Mouse (Mus musculus) midbrain, postnatal 0 days (tissue): ENCODE results near the gene Hist2h2aa1. TPM values are rescaled to one million over a fixed set of nuclear protein-coding genes. Genes with fewer than 3 reads are reported as not detected.
"Not testable (repeated sequence)": the region's sequence is repeated elsewhere in the genome, so short reads cannot be mapped to it uniquely, and the experiment has no call there.

Source experiments
- ATAC-seq: fragments of 200-750 bp; cut with Nextera tagmentation; 2 replicates; pipeline ENCODE4 v1.8.0; 2017; ENCODE audit warnings: moderate number of reproducible peaks, mild to moderate bottlenecking, moderate TSS enrichment, moderate library complexity; ENCODE audit not compliant: low FRiP score
- DNase-seq: peaks from one replicate; pipeline ENCODE4 v3.0.0-alpha.2; 2015; ENCODE audit warnings: low spot score
- H3K27ac ChIP-seq: fragments of 300-500 bp; sonication (generic); 2 replicates; pipeline ENCODE4 v1.5.1; 2014; ENCODE audit warnings: low read depth, mild to moderate bottlenecking, low read length, mixed read lengths
- H3K27me3 ChIP-seq: fragments of 300-500 bp; sonication (generic); 2 replicates; pipeline ENCODE4 v1.6.1; 2014; ENCODE audit warnings: low read length, control low read depth, mixed read lengths; ENCODE audit not compliant: insufficient read depth
- H3K36me3 ChIP-seq: fragments of 300-500 bp; sonication (generic); 2 replicates; pipeline ENCODE4 v1.6.1; 2014; ENCODE audit warnings: low read length, control low read depth, mixed read lengths; ENCODE audit not compliant: insufficient read depth
- H3K4me1 ChIP-seq: fragments of 300-500 bp; sonication (generic); 2 replicates; pipeline ENCODE4 v1.6.1; 2014; ENCODE audit warnings: mild to moderate bottlenecking, control low read depth, antibody characterized with exemption, low read length, mixed read lengths; ENCODE audit not compliant: insufficient read depth
- H3K4me2 ChIP-seq: fragments of 300-500 bp; sonication (generic); 2 replicates; pipeline ENCODE4 v1.6.1; 2014; ENCODE audit warnings: low read depth, mild to moderate bottlenecking, low read length, mixed read lengths; ENCODE audit not compliant: poor library complexity, severe bottlenecking
- H3K4me3 ChIP-seq: fragments of 300-500 bp; sonication (generic); 2 replicates; pipeline ENCODE4 v1.5.1; 2014; ENCODE audit warnings: low read depth, mild to moderate bottlenecking, low read length, moderate library complexity
- H3K9ac ChIP-seq: fragments of 300-500 bp; sonication (generic); replicated peaks from 2 replicates; pipeline ENCODE4 v1.6.1; 2014; ENCODE audit warnings: mild to moderate bottlenecking, low read length, moderate library complexity, mixed read lengths; ENCODE audit not compliant: poor library complexity, severe bottlenecking
- H3K9me3 ChIP-seq: fragments of 300-500 bp; sonication (generic); 2 replicates; pipeline ENCODE4 v1.6.1; 2016; ENCODE audit warnings: low read length, control low read depth
- CTCF ChIP-seq: IDR thresholded peaks from 2 replicates; pipeline ENCODE4 v1.5.1; 2016; ENCODE audit warnings: antibody characterized with exemption, mild to moderate bottlenecking
- WGBS: fragments of 180-500 bp; shearing (Covaris S2); extraction: QIAGEN DNeasy Blood & Tissue Kit; methylation state at CpG from one replicate; pipeline ENCODE4 v1.1.7; 2014; 5-methylcytosine and 5-hydroxymethylcytosine counted together
- polyA plus RNA-seq: library from polyadenylated mRNA; unstranded; fragments of >200 nt; fragmentation: Nextera tagmentation; extraction: Ambion mirVana; gene quantifications from 2 replicates; pipeline ENCODE4 v1.2.1, GENCODE M21; 2015
- total RNA-seq: library from RNA; depleted of rRNA; stranded (reverse); fragments of >200 nt; gene quantifications from 2 replicates; pipeline ENCODE4 v1.2.3, GENCODE M21; 2014

Hist2h2aa1 gene
- total and polyA plus RNA-seq, 2 experiments from 2014 or later: 18.8 to 1,113 TPM

DNA sequence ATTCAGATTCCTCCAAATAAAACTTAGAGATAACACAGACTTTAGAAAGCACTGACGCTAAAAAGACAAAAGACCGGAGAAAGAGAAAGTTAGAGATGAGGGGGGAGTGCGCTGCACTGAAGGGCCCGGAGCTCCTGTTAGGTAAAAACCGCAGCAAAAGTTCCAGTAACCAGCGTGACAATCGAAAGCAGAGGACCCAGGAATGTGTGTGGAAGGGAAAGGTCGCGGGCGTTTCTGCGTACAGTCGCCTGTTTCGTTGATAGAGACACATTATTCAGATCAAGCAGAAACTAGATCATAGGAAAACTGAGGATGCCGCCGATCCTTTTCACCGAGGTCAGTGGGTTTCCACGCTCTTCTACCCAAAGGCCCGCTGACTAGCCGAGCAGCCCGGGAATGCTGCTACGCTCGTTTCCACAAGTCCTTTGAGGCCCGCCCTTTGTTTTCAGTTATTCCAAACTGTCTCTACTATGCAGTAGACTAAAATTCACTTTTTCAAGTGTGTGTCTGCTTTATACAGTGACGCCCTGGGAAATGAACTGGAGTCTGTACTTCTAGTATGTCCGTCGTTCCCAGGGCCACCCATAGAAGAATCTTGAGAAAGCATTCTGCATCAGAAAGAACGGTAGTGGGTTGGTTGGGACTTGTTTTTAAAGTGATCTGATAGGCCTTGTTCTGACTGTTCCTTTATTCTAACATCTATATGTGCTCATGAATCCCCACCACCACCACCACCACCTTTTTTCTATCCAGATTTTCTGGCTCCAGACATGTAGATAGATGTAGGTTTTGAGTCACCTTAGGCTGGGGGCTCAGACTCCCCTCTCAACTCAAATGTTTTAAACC is 18.5 kb downstream of the Hist2h2aa1 start:
- DNase-seq (peak; percentile 53), ATAC-seq (no peak)
- Histone ChIP-seq H3K9ac (peak overlapping the region; percentile 51), H3K27ac (peak overlapping the region; percentile 97), H3K4me1 (peaks cover 5% of the 10 kb centered on the region), H3K4me2 (peak overlapping the region; percentile 77), H3K9me3 (no peaks in the 10 kb centered on the region), H3K36me3 (no peaks in the 10 kb centered on the region), H3K27me3 (no peaks in the 10 kb centered on the region), H3K4me3 (peak overlapping the region; percentile 58)
- WGBS: 4% methylated on average over 27 of the region's 27 CpGs
- TF ChIP-seq CTCF: no peak

GRCm38 (mm10) chr3:96264404-96264949 is 19.2 kb downstream of the Hist2h2aa1 start:
- ATAC-seq (no peak), DNase-seq (no peak)
- Histone ChIP-seq H3K4me1 (peaks cover 5% of the 10 kb centered on the region), H3K4me2 (peak overlapping the region; percentile 77), H3K27me3 (no peaks in the 10 kb centered on the region), H3K36me3 (no peaks in the 10 kb centered on the region), H3K4me3 (no peak overlapping the region), H3K9me3 (no peaks in the 10 kb centered on the region), H3K27ac (peak overlapping the region; percentile 97; the same call in 1 of the 2 replicates), H3K9ac (0 out of 2 replicates have a peak overlapping the region, but pooled peaks have one; percentile 51)
- WGBS: 66% methylated on average over 7 of the region's 7 CpGs
- TF ChIP-seq CTCF: no peak

- H3K9ac ChIP-seq: no peak overlapping the region
- no peaks in the 10 kb centered on the region for H3K9me3 ChIP-seq
- peaks cover 5% of the 10 kb centered on the region for H3K4me1 ChIP-seq
- DNase-seq (no peak), ATAC-seq (no peak)
- no peak overlapping the region for H3K27ac ChIP-seq
- no peak for TF ChIP-seq CTCF
- H3K4me3 ChIP-seq: no peak overlapping the region
- H3K36me3 ChIP-seq: no peaks in the 10 kb centered on the region
- no peak overlapping the region for H3K4me2 ChIP-seq
- WGBS: 90% methylated on average over 8 of the region's 8 CpGs
- H3K27me3 ChIP-seq: no peaks in the 10 kb centered on the region
Observed at GRCm38 (mm10) chr3:96266132-96266710, 20.9 kb downstream of the Hist2h2aa1 start.

DNA sequence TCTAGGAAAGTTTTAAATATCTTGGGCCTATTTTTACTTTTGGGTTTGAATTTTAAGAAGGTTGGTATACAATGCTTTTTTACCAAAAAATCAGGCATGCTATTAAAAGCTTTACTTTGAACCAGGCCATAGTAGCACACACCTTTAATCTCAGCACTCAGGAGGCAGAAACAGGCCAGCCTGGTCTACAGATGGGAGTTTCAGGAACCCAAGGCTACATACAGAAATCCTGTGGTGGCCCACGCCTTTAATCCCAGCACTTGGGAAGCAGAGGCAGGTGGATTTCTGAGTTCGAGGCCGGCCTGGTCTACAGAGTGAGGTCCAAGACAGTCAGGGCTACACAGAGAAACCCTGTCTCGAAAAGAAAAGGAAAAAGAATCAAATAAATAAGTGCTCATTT is 22.2 kb downstream of the Hist2h2aa1 start:
- 78% methylated on average over 4 of the region's 4 CpGs for WGBS
- DNase-seq (no peak), ATAC-seq (no peak)
- Histone ChIP-seq H3K27ac (no peak overlapping the region; the same call in 1 of the 2 replicates), H3K27me3 (no peaks in the 10 kb centered on the region), H3K9ac (no peak overlapping the region), H3K9me3 (no peaks in the 10 kb centered on the region), H3K36me3 (no peaks in the 10 kb centered on the region), H3K4me3 (no peak overlapping the region), H3K4me1 (peaks cover 5% of the 10 kb centered on the region), H3K4me2 (peak overlapping the region; percentile 48)
- TF ChIP-seq CTCF: no peak

- peaks cover 5% of the 10 kb centered on the region; the same call in 1 of the 2 replicates for H3K4me1 ChIP-seq
- no peaks in the 10 kb centered on the region for H3K9me3 ChIP-seq
- peak within 1 kb of the TSS; percentile 80 for H3K4me2 ChIP-seq
- DNase-seq: peak; percentile 93
- peak within 1 kb of the TSS; percentile 92 for H3K27ac ChIP-seq
- no peaks in the 10 kb centered on the region for H3K36me3 ChIP-seq
- peak within 1 kb of the TSS; percentile 57; the same call in 1 of the 2 replicates for H3K9ac ChIP-seq
- ATAC-seq: peak; percentile 82
- TF ChIP-seq CTCF: no peak
- no peaks in the 10 kb centered on the region for H3K27me3 ChIP-seq
- H3K4me3 ChIP-seq: peak within 1 kb of the TSS; percentile 48
- WGBS: 20% methylated on average over 30 of the region's 30 CpGs
Observed at GRCm38 (mm10) chr3:96268051-96268775, 22.9 kb downstream of the Hist2h2aa1 start, which contains the start of gene Hist2h3b. Gene Hist2h3b, plus strand, starts transcription at chr3:96268654.

DNA sequence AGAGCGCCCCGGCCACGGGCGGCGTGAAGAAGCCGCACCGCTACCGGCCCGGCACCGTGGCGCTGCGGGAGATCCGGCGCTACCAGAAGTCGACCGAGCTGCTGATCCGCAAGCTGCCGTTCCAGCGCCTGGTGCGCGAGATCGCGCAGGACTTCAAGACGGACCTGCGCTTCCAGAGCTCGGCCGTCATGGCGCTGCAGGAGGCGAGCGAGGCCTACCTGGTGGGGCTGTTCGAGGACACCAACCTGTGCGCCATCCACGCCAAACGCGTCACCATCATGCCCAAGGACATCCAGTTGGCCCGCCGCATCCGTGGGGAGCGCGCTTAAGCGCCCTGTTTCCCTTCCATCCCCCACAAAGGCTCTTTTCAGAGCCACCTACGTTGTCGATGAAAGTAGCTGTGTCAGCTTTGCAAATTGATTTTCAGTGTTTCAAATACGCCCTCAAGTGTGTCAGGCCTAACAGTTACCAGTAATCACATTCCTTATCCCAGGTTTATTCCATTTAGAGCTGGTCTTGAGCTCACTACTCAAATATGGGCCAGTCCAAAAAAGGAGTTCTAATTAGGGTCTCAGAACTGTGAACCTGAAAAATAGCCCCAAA is 23.6 kb downstream of the Hist2h2aa1 start:
- ATAC-seq: peak; percentile 54
- not testable (repeated sequence) for DNase-seq, H3K9me3 ChIP-seq, H3K36me3 ChIP-seq, H3K27me3 ChIP-seq, H3K4me1 ChIP-seq
- Histone ChIP-seq H3K4me3 (peak overlapping the region; percentile 48), H3K27ac (peak overlapping the region; percentile 92), H3K4me2 (peak overlapping the region; percentile 80), H3K9ac (peak overlapping the region; percentile 48; the same call in 1 of the 2 replicates)
- 0% methylated on average over 11 of the region's 44 CpGs for WGBS
